ENCODE assay signal across 8 mouse cellular contexts in genomic region chr19:18889117-18889627, GRCm38 (mm10).
DNase-seq lines count a peak whose midpoint lies in the region; ATAC-seq and TF ChIP-seq lines count a peak whose summit lies in the region.
"Had no signal": no experiment of that assay in that cellular context is flagged by ENCODE, and none has a peak within 500 bp of the region (broad histone marks: within the 10 kb centered on the region; RNA-seq: fewer than 3 reads in every experiment).

No protein-coding gene starts in this region.

- no peaks in the 10 kb centered on the region for H3K79me3 ChIP-seq in C2C12 (ENCODE audit: low read depth)

- no peak overlapping the region for H3K4me3 ChIP-seq in C2C12 (ENCODE audit: insufficient read depth, poor library complexity, severe bottlenecking)
- H3K4me3 ChIP-seq in midbrain, embryonic 16.5 days (ENCODE audit: low read depth, low read length): peak overlapping the region; percentile 33
- H3K4me3 ChIP-seq: megakaryocyte, embryonic 14.5 days had no signal

- peak overlapping the region; percentile 24 for H3ac ChIP-seq in C2C12 (ENCODE audit: control insufficient read depth, insufficient read length, low read depth)

- H3K4me1 ChIP-seq in midbrain, embryonic 16.5 days (ENCODE audit: control insufficient read depth, insufficient read depth, low read length): peaks cover 16% of the 10 kb centered on the region
- H3K4me1 ChIP-seq: megakaryocyte, embryonic 14.5 days had no signal

- no peaks in the 10 kb centered on the region for H3K27me3 ChIP-seq in C2C12 (ENCODE audit: control insufficient read depth, insufficient read depth, insufficient read length)
- no peaks in the 10 kb centered on the region for H3K27me3 ChIP-seq in midbrain, embryonic 16.5 days (ENCODE audit: control insufficient read depth, insufficient read depth, low read depth, low read length)

- H3K9ac ChIP-seq in midbrain, embryonic 16.5 days (ENCODE audit: low read depth, low read length): peak overlapping the region; percentile 66

- no peak for TF ChIP-seq CTCF in C2C12 (IDR thresholded peaks at IDR 0.05; ENCODE audit: control insufficient read depth, insufficient read depth, insufficient read length)

- DNase-seq in brain, embryonic 18.5 days (ENCODE audit: low read depth, low spot score): peak; percentile 67
- peak; percentile 42 for DNase-seq in forelimb bud, embryonic 11.5 days (ENCODE audit: low read depth, low spot score)
- DNase-seq in layer of hippocampus, adult 8-10 months (ENCODE audit: low spot score in 2 of 2): peak; percentile 44 to 75
- DNase-seq in urinary bladder, postnatal 4 days (ENCODE audit: low spot score in 2 of 2): no peak
- no peak for DNase-seq in natural killer cell, adult 2 months (ENCODE audit: low spot score in 2 of 2)

- WGBS in midbrain, embryonic 16.5 days: 2% methylated on average over 11 of the region's 11 CpGs

- peak overlapping the region; percentile 83 for H3K27ac ChIP-seq in midbrain, embryonic 16.5 days (ENCODE audit: low read length)

- no peaks in the 10 kb centered on the region for H3K79me2 ChIP-seq in C2C12 (ENCODE audit: control insufficient read depth, insufficient read depth)

- H3K36me3 ChIP-seq in C2C12 (ENCODE audit: control insufficient read depth, insufficient read depth): no peaks in the 10 kb centered on the region
- H3K36me3 ChIP-seq in midbrain, embryonic 16.5 days (ENCODE audit: control insufficient read depth, insufficient read depth, low read length): no peaks in the 10 kb centered on the region

- H3K4me2 ChIP-seq in midbrain, embryonic 16.5 days (ENCODE audit: low read length): peak overlapping the region; percentile 70

- ATAC-seq in midbrain, embryonic 16.5 days: peak; percentile 89

- no peaks in the 10 kb centered on the region for H3K9me3 ChIP-seq in midbrain, embryonic 16.5 days (replicated peaks; ENCODE audit: control insufficient read depth, low read length, poor library complexity, severe bottlenecking)
- H3K9me3 ChIP-seq: megakaryocyte, embryonic 14.5 days had no signal

TF ChIP-seq in C2C12, 6 proteins besides CTCF, POLR2A, EP300 and RAD21:
- no peak for TF ChIP-seq MYOG (IDR thresholded peaks at IDR 0.05; ENCODE audit: control insufficient read depth, extremely low read depth, insufficient read length)
- no peak for TF ChIP-seq FOSL1 (IDR thresholded peaks at IDR 0.05; ENCODE audit: insufficient read depth, low read length, poor library complexity, severe bottlenecking)
- TF ChIP-seq MAX (IDR thresholded peaks at IDR 0.05): no peak
- TF ChIP-seq USF1 (IDR thresholded peaks at IDR 0.05; ENCODE audit: low read depth): no peak
- TF ChIP-seq MYOD1 (IDR thresholded peaks at IDR 0.05; ENCODE audit: control insufficient read depth, insufficient read length, low read depth): no peak
- no peak for TF ChIP-seq CEBPB (IDR thresholded peaks at IDR 0.05; ENCODE audit: low read depth)

Comparison
In these comparisons a context has a peak if more than half of its experiments do, and no peak if none do; other contexts are left out.
1. DNase-seq: peak in brain, embryonic 18.5 days (single experiment), forelimb bud, embryonic 11.5 days (single experiment) and layer of hippocampus, adult 8-10 months (2 of 2); none in urinary bladder, postnatal 4 days (0 of 2) and natural killer cell, adult 2 months (0 of 2).